Comparison of ENCODE assay signal across 17 mouse cellular contexts in the genomic region with DNA sequence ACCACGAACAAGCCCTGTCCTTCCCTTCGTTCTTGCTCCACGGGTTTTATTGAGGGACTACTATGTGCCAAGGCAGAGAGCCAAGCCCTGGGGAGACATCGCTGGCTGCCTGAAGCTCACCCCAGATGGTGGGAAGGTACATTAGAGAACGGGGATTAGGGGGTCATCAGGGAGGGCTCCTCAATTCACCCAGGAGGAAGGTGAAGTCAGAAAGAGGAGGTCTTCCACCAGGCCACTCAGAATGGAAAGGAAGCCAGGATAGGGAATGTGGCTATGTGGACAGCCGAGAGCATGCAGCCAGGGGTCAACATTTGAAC. TPM values are rescaled to one million over a fixed set of nuclear protein-coding genes. Genes with fewer than 3 reads are reported as not detected.
DNase-seq lines count a peak whose midpoint lies in the region; ATAC-seq lines count a peak whose summit lies in the region.
"Had no signal": no experiment of that assay in that cellular context is flagged by ENCODE, and none has a peak within 500 bp of the region (broad histone marks: within the 10 kb centered on the region; RNA-seq: fewer than 3 reads in every experiment).

No protein-coding gene starts in this region.

- H3K27me3 ChIP-seq in embryonic facial prominence, embryonic 13.5 days = no peaks in the 10 kb centered on the region
- peaks cover 30% of the 10 kb centered on the region for H3K27me3 ChIP-seq in embryonic facial prominence, embryonic 10.5 days (replicated peaks; ENCODE audit: low read depth, poor library complexity, severe bottlenecking)
- H3K27me3 ChIP-seq in kidney, embryonic 14.5 days (ENCODE audit: control insufficient read depth, insufficient read depth, low read length) = no peaks in the 10 kb centered on the region
- H3K27me3 ChIP-seq in megakaryocyte, embryonic 14.5 days (replicated peaks) = peaks cover 68% of the 10 kb centered on the region
- H3K27me3 ChIP-seq in stomach, embryonic 15.5 days (replicated peaks) = no peaks in the 10 kb centered on the region
- H3K27me3 ChIP-seq: forebrain, embryonic 15.5 days had no signal

- no peaks in the 10 kb centered on the region for H3K9me3 ChIP-seq in embryonic facial prominence, embryonic 13.5 days
- no peaks in the 10 kb centered on the region for H3K9me3 ChIP-seq in embryonic facial prominence, embryonic 10.5 days
- H3K9me3 ChIP-seq in kidney, embryonic 14.5 days (ENCODE audit: control insufficient read depth, low read length) = no peaks in the 10 kb centered on the region
- no peaks in the 10 kb centered on the region for H3K9me3 ChIP-seq in megakaryocyte, embryonic 14.5 days
- no peaks in the 10 kb centered on the region for H3K9me3 ChIP-seq in stomach, embryonic 15.5 days
- H3K9me3 ChIP-seq: forebrain, embryonic 15.5 days; G1E; midbrain, embryonic 12.5 days had no signal

- peak overlapping the region; percentile 49; the same call in 1 of the 2 replicates for H3K27ac ChIP-seq in embryonic facial prominence, embryonic 13.5 days
- no peak overlapping the region for H3K27ac ChIP-seq in embryonic facial prominence, embryonic 10.5 days (replicated peaks)
- peak overlapping the region; percentile 93 for H3K27ac ChIP-seq in kidney, embryonic 14.5 days (ENCODE audit: low read depth, low read length)
- peak overlapping the region; percentile 93 for H3K27ac ChIP-seq in stomach, embryonic 15.5 days
- H3K27ac ChIP-seq: forebrain, embryonic 15.5 days; liver, embryonic 14.5 days; midbrain, embryonic 12.5 days had no signal

- no peak overlapping the region for H3K4me3 ChIP-seq in embryonic facial prominence, embryonic 13.5 days
- H3K4me3 ChIP-seq in embryonic facial prominence, embryonic 10.5 days = no peak overlapping the region
- no peak overlapping the region for H3K4me3 ChIP-seq in kidney, embryonic 14.5 days (ENCODE audit: low read length)
- H3K4me3 ChIP-seq in megakaryocyte, embryonic 14.5 days (replicated peaks) = peak overlapping the region; percentile 4
- no peak overlapping the region for H3K4me3 ChIP-seq in stomach, embryonic 15.5 days (replicated peaks)
- H3K4me3 ChIP-seq: forebrain, embryonic 15.5 days; midbrain, embryonic 12.5 days had no signal

- H3K4me1 ChIP-seq in embryonic facial prominence, embryonic 13.5 days = peaks cover 22% of the 10 kb centered on the region
- H3K4me1 ChIP-seq in embryonic facial prominence, embryonic 10.5 days = peaks cover 29% of the 10 kb centered on the region
- H3K4me1 ChIP-seq in kidney, embryonic 14.5 days (ENCODE audit: control insufficient read depth, insufficient read depth, low read length) = peaks cover 39% of the 10 kb centered on the region
- H3K4me1 ChIP-seq in megakaryocyte, embryonic 14.5 days = peaks cover 3% of the 10 kb centered on the region; the same call in 1 of the 2 replicates
- peaks cover 52% of the 10 kb centered on the region for H3K4me1 ChIP-seq in stomach, embryonic 15.5 days

- 82% methylated on average over 6 of the region's 6 CpGs for WGBS in embryonic facial prominence, embryonic 13.5 days
- 86% methylated on average over 6 of the region's 6 CpGs for WGBS in embryonic facial prominence, embryonic 10.5 days
- 54% methylated on average over 6 of the region's 6 CpGs for WGBS in kidney, embryonic 14.5 days
- 59% methylated on average over 6 of the region's 6 CpGs for WGBS in stomach, embryonic 15.5 days

- no peak overlapping the region for H3K9ac ChIP-seq in embryonic facial prominence, embryonic 13.5 days
- H3K9ac ChIP-seq in kidney, embryonic 14.5 days (ENCODE audit: low read depth, low read length) = peak overlapping the region; percentile 28; the same call in 1 of the 2 replicates
- H3K9ac ChIP-seq in stomach, embryonic 15.5 days = no peak overlapping the region
- H3K9ac ChIP-seq: forebrain, embryonic 15.5 days; liver, embryonic 14.5 days; midbrain, embryonic 12.5 days had no signal

- ATAC-seq in embryonic facial prominence, embryonic 13.5 days (ENCODE audit: insufficient number of reproducible peaks, insufficient read depth, low FRiP score, low TSS enrichment, low read depth) = no peak
- ATAC-seq in kidney, embryonic 14.5 days (ENCODE audit: low FRiP score, low TSS enrichment) = no peak
- ATAC-seq in megakaryocyte, adult 5-6 weeks (ENCODE audit: poor library complexity, severe bottlenecking) = no peak
- no peak for ATAC-seq in stomach, embryonic 15.5 days (ENCODE audit: insufficient read depth, low FRiP score, low read depth)
- ATAC-seq: forebrain, embryonic 15.5 days had no signal

- DNase-seq in embryonic facial prominence, embryonic 10.5 days (ENCODE audit: low spot score) = no peak
- DNase-seq in kidney, adult 9 months = no peak
- no peak for DNase-seq in right cerebral cortex, postnatal 14 days
- DNase-seq: cerebellum, adult 2 months; thymus, postnatal 4 days had no signal

- H3K4me2 ChIP-seq in embryonic facial prominence, embryonic 13.5 days = no peak overlapping the region
- no peak overlapping the region for H3K4me2 ChIP-seq in kidney, embryonic 14.5 days (replicated peaks; ENCODE audit: low read depth, low read length)
- H3K4me2 ChIP-seq in stomach, embryonic 15.5 days = no peak overlapping the region
- H3K4me2 ChIP-seq: forebrain, embryonic 15.5 days; midbrain, embryonic 12.5 days had no signal

- no peaks in the 10 kb centered on the region for H3K36me3 ChIP-seq in embryonic facial prominence, embryonic 13.5 days
- no peaks in the 10 kb centered on the region for H3K36me3 ChIP-seq in embryonic facial prominence, embryonic 10.5 days (replicated peaks)
- peaks cover 13% of the 10 kb centered on the region for H3K36me3 ChIP-seq in kidney, embryonic 14.5 days (ENCODE audit: control insufficient read depth, insufficient read depth, low read length)
- no peaks in the 10 kb centered on the region for H3K36me3 ChIP-seq in megakaryocyte, embryonic 14.5 days (replicated peaks; ENCODE audit: low read length)
- H3K36me3 ChIP-seq in stomach, embryonic 15.5 days = no peaks in the 10 kb centered on the region
- H3K36me3 ChIP-seq: forebrain, embryonic 15.5 days; G1E; midbrain, embryonic 12.5 days had no signal

RNA-seq across cellular contexts. Expression of gene Rem1, which starts 10.2 kb away (rescaled TPM):
- polyA plus RNA-seq in embryonic facial prominence, embryonic 13.5 days (2015; fragmentation: Nextera tagmentation; extraction: Ambion mirVana) = 1.7 and 3.6 TPM in 2 replicates
- polyA plus RNA-seq in embryonic facial prominence, embryonic 10.5 days (2016; fragmentation: Nextera tagmentation; extraction: Ambion mirVana) = 0.40 and 0.60 TPM in 2 replicates
- 46.9 and 61.8 TPM in 2 replicates for polyA plus RNA-seq in kidney, embryonic 14.5 days (2014; fragmentation: Nextera tagmentation; extraction: Ambion mirVana)
- polyA plus RNA-seq in megakaryocyte, embryonic 14.5 days (2012; ENCODE audit: insufficient read depth, low replicate concordance) = not detected in 2 replicates
- total RNA-seq in megakaryocyte, adult 5-6 weeks (2015) = 8.9 and 10.2 TPM in 2 replicates
- 9.0 and 15.4 TPM in 2 replicates for total RNA-seq in megakaryocyte, adult 5-6 weeks (2017)
- polyA plus RNA-seq in stomach, embryonic 15.5 days (2015; fragmentation: Nextera tagmentation; extraction: Ambion mirVana) = 19.1 and 22.7 TPM in 2 replicates
- total RNA-seq: G1E had no signal
- polyA plus RNA-seq: G1E; midbrain, embryonic 12.5 days had no signal

RNA-seq across cellular contexts. Expression of gene Defb25, which starts 14.1 kb away (rescaled TPM):
- polyA plus RNA-seq in embryonic facial prominence, embryonic 13.5 days (2015; fragmentation: Nextera tagmentation; extraction: Ambion mirVana) = 1.3 TPM in 1 of 2 replicates, not detected in the other
- polyA plus RNA-seq in embryonic facial prominence, embryonic 10.5 days (2016; fragmentation: Nextera tagmentation; extraction: Ambion mirVana) = 0.70 TPM in 1 of 2 replicates, not detected in the other
- polyA plus RNA-seq in kidney, embryonic 14.5 days (2014; fragmentation: Nextera tagmentation; extraction: Ambion mirVana) = 28.2 and 37.2 TPM in 2 replicates
- not detected in 2 replicates for polyA plus RNA-seq in megakaryocyte, embryonic 14.5 days (2012; ENCODE audit: insufficient read depth, low replicate concordance)
- total RNA-seq in megakaryocyte, adult 5-6 weeks (2015) = not detected in 2 replicates
- not detected in 2 replicates for total RNA-seq in megakaryocyte, adult 5-6 weeks (2017)
- polyA plus RNA-seq in stomach, embryonic 15.5 days (2015; fragmentation: Nextera tagmentation; extraction: Ambion mirVana) = 1.2 and 1.6 TPM in 2 replicates
- total RNA-seq: G1E; gastrocnemius, postnatal 25 days; layer of hippocampus, postnatal 25 days had no signal
- polyA plus RNA-seq: cerebellum, adult 2 months; embryonic facial prominence, embryonic 11.5 days; forebrain, embryonic 15.5 days; G1E; liver, embryonic 14.5 days; midbrain, embryonic 12.5 days had no signal

RNA-seq across cellular contexts. Expression of gene H13, which starts 32.3 kb away (rescaled TPM):
- 123 and 125 TPM in 2 replicates for polyA plus RNA-seq in embryonic facial prominence, embryonic 13.5 days (2015; fragmentation: Nextera tagmentation; extraction: Ambion mirVana)
- polyA plus RNA-seq in embryonic facial prominence, embryonic 10.5 days (2016; fragmentation: Nextera tagmentation; extraction: Ambion mirVana) = 102 and 110 TPM in 2 replicates
- polyA plus RNA-seq in kidney, embryonic 14.5 days (2014; fragmentation: Nextera tagmentation; extraction: Ambion mirVana) = 127 and 147 TPM in 2 replicates
- polyA plus RNA-seq in megakaryocyte, embryonic 14.5 days (2012; ENCODE audit: insufficient read depth, low replicate concordance) = 88.7 and 308 TPM in 2 replicates
- 165 and 166 TPM in 2 replicates for total RNA-seq in megakaryocyte, adult 5-6 weeks (2015)
- total RNA-seq in megakaryocyte, adult 5-6 weeks (2017) = 100 and 109 TPM in 2 replicates
- polyA plus RNA-seq in stomach, embryonic 15.5 days (2015; fragmentation: Nextera tagmentation; extraction: Ambion mirVana) = 122 and 135 TPM in 2 replicates

RNA-seq across cellular contexts. Expression of gene Defb36, which starts 32.8 kb away (rescaled TPM):
- not detected in 2 replicates for polyA plus RNA-seq in embryonic facial prominence, embryonic 13.5 days (2015; fragmentation: Nextera tagmentation; extraction: Ambion mirVana)
- polyA plus RNA-seq in embryonic facial prominence, embryonic 10.5 days (2016; fragmentation: Nextera tagmentation; extraction: Ambion mirVana) = not detected in 2 replicates
- polyA plus RNA-seq in kidney, embryonic 14.5 days (2014; fragmentation: Nextera tagmentation; extraction: Ambion mirVana) = 1.1 TPM in 2 replicates
- not detected in 2 replicates for polyA plus RNA-seq in megakaryocyte, embryonic 14.5 days (2012; ENCODE audit: insufficient read depth, low replicate concordance)
- not detected in 2 replicates for total RNA-seq in megakaryocyte, adult 5-6 weeks (2015)
- not detected in 2 replicates for total RNA-seq in megakaryocyte, adult 5-6 weeks (2017)
- polyA plus RNA-seq in stomach, embryonic 15.5 days (2015; fragmentation: Nextera tagmentation; extraction: Ambion mirVana) = not detected in 2 replicates
- total RNA-seq: G1E; gastrocnemius, postnatal 25 days; layer of hippocampus, postnatal 25 days had no signal
- polyA plus RNA-seq: cerebellum, adult 2 months; embryonic facial prominence, embryonic 11.5 days; forebrain, embryonic 15.5 days; G1E; liver, embryonic 14.5 days; midbrain, embryonic 12.5 days had no signal

RNA-seq across cellular contexts. Expression of gene Defb45, which starts 37.8 kb away (rescaled TPM):
- not detected in 2 replicates for polyA plus RNA-seq in embryonic facial prominence, embryonic 13.5 days (2015; fragmentation: Nextera tagmentation; extraction: Ambion mirVana)
- polyA plus RNA-seq in embryonic facial prominence, embryonic 10.5 days (2016; fragmentation: Nextera tagmentation; extraction: Ambion mirVana) = not detected in 2 replicates
- not detected in 2 replicates for polyA plus RNA-seq in kidney, embryonic 14.5 days (2014; fragmentation: Nextera tagmentation; extraction: Ambion mirVana)
- polyA plus RNA-seq in megakaryocyte, embryonic 14.5 days (2012; ENCODE audit: insufficient read depth, low replicate concordance) = not detected in 2 replicates
- not detected in 2 replicates for total RNA-seq in megakaryocyte, adult 5-6 weeks (2015)
- not detected in 2 replicates for total RNA-seq in megakaryocyte, adult 5-6 weeks (2017)
- polyA plus RNA-seq in stomach, embryonic 15.5 days (2015; fragmentation: Nextera tagmentation; extraction: Ambion mirVana) = not detected in 2 replicates
- total RNA-seq: G1E; gastrocnemius, postnatal 25 days; layer of hippocampus, postnatal 25 days had no signal
- polyA plus RNA-seq: cerebellum, adult 2 months; embryonic facial prominence, embryonic 11.5 days; forebrain, embryonic 15.5 days; G1E; liver, embryonic 14.5 days; midbrain, embryonic 12.5 days had no signal

Comparison
In these comparisons a context has a peak if more than half of its experiments do, and no peak if none do; other contexts are left out.
1. RNA of gene Defb25, which starts 14.1 kb away (polyA plus RNA-seq): 28.2 to 37.2 TPM in kidney, embryonic 14.5 days; 1.2 to 1.6 TPM in stomach, embryonic 15.5 days, 0.70 TPM in embryonic facial prominence, embryonic 10.5 days, 1.3 TPM in embryonic facial prominence, embryonic 13.5 days and not detected in megakaryocyte, embryonic 14.5 days; every median in the first group is over 10 times any median in the second.